Mouse (Mus musculus) liver, adult (tissue): ENCODE data around the gene Xpot.
A peak's percentile ranks its signal among the peaks of the same experiment; 100 is the strongest.

ENCODE experiments used
- GATA4 ChIP-seq: IDR thresholded peaks from 2 replicates; pipeline ENCODE4 v1.6.1; 2014; ENCODE audit warnings: mild to moderate bottlenecking, low read length; ENCODE audit not compliant: insufficient replicate concordance

Gene Xpot

GRCm38 (mm10) chr10:121634159-121634558 is 8.0 kb upstream of the Xpot start:
- no peak for TF ChIP-seq GATA4

- no peak for TF ChIP-seq GATA4
Observed at GRCm38 (mm10) chr10:121628561-121629040, 2.5 kb upstream of the Xpot start.

GRCm38 (mm10) chr10:121627216-121627852 is 1.2 kb upstream of the Xpot start:
- TF ChIP-seq GATA4, result no peak

- TF ChIP-seq GATA4, result no peak
Observed at GRCm38 (mm10) chr10:121625407-121626185, 536 bp downstream of the Xpot start.

GRCm38 (mm10) chr10:121625006-121625405 is 1.1 kb downstream of the Xpot start:
- TF ChIP-seq GATA4, result no peak

GRCm38 (mm10) chr10:121623670-121624069 is 2.5 kb downstream of the Xpot start:
- TF ChIP-seq GATA4, result no peak

- TF ChIP-seq GATA4, result no peak
Observed at GRCm38 (mm10) chr10:121622431-121622830, 3.7 kb downstream of the Xpot start.

GRCm38 (mm10) chr10:121615935-121616334 is 10.2 kb downstream of the Xpot start:
- no peak for TF ChIP-seq GATA4

GRCm38 (mm10) chr10:121615146-121615870 is 10.8 kb downstream of the Xpot start:
- TF ChIP-seq GATA4, result no peak

GRCm38 (mm10) chr10:121613570-121613969 is 12.6 kb downstream of the Xpot start:
- peak; percentile 88 for TF ChIP-seq GATA4

- no peak for TF ChIP-seq GATA4
Observed at GRCm38 (mm10) chr10:121612448-121612847, 13.7 kb downstream of the Xpot start.

- no peak for TF ChIP-seq GATA4
Observed at GRCm38 (mm10) chr10:121611587-121611986, 14.5 kb downstream of the Xpot start.

GRCm38 (mm10) chr10:121608177-121608576 is 18.0 kb downstream of the Xpot start:
- no peak for TF ChIP-seq GATA4

- no peak for TF ChIP-seq GATA4
Observed at GRCm38 (mm10) chr10:121604632-121605344, 21.3 kb downstream of the Xpot start.

GRCm38 (mm10) chr10:121603556-121603955 is 22.6 kb downstream of the Xpot start:
- TF ChIP-seq GATA4, result no peak
